Mouse (Mus musculus): Measurements from ENCODE around the gene Asic2. TPM values are rescaled to one million over a fixed set of nuclear protein-coding genes. Genes with fewer than 3 reads are reported as not detected.

Asic2 gene
- polyA plus RNA-seq, 1 experiment = not detected

- Histone ChIP-seq H3K4me3 (ENCODE audit: insufficient read depth, low read length) (no peak overlapping the region), H3K27ac (ENCODE audit: insufficient read depth, low read length) (no peak overlapping the region), H3K4me1 (ENCODE audit: control insufficient read depth, insufficient read depth, low read length) (no peaks in the 10 kb centered on the region)
- no peak for TF ChIP-seq CTCF (IDR thresholded peaks at IDR 0.05; ENCODE audit: borderline replicate concordance, insufficient read depth, low read length)
- TF ChIP-seq POLR2A (IDR thresholded peaks at IDR 0.05; ENCODE audit: low read depth, low read length) = no peak
Measured at GRCm38 (mm10) chr11:81806905-81807659, 161.2 kb downstream of the Asic2 start.

- Histone ChIP-seq H3K4me1 (ENCODE audit: control insufficient read depth, insufficient read depth, low read length) (no peaks in the 10 kb centered on the region), H3K27ac (ENCODE audit: insufficient read depth, low read length) (no peak overlapping the region), H3K4me3 (ENCODE audit: insufficient read depth, low read length) (no peak overlapping the region)
- TF ChIP-seq POLR2A (IDR thresholded peaks at IDR 0.05; ENCODE audit: low read depth, low read length) = no peak
- no peak for TF ChIP-seq CTCF (IDR thresholded peaks at IDR 0.05; ENCODE audit: borderline replicate concordance, insufficient read depth, low read length)
Measured at GRCm38 (mm10) chr11:81803544-81803943, 164.7 kb downstream of the Asic2 start.

- H3K4me3 ChIP-seq (ENCODE audit: insufficient read depth, low read length) = no peak overlapping the region
- no peak for TF ChIP-seq CTCF (IDR thresholded peaks at IDR 0.05; ENCODE audit: borderline replicate concordance, insufficient read depth, low read length)
- TF ChIP-seq POLR2A (IDR thresholded peaks at IDR 0.05; ENCODE audit: low read depth, low read length) = no peak
- no peak overlapping the region for H3K27ac ChIP-seq (ENCODE audit: insufficient read depth, low read length)
- H3K4me1 ChIP-seq (ENCODE audit: control insufficient read depth, insufficient read depth, low read length) = no peaks in the 10 kb centered on the region
Measured at GRCm38 (mm10) chr11:81802614-81803013, 165.6 kb downstream of the Asic2 start.

GRCm38 (mm10) chr11:81800899-81801298 lies 167.4 kb downstream of the Asic2 start:
- Histone ChIP-seq H3K4me1 (ENCODE audit: control insufficient read depth, insufficient read depth, low read length) (no peaks in the 10 kb centered on the region), H3K4me3 (ENCODE audit: insufficient read depth, low read length) (no peak overlapping the region), H3K27ac (ENCODE audit: insufficient read depth, low read length) (no peak overlapping the region)
- TF ChIP-seq POLR2A (IDR thresholded peaks at IDR 0.05; ENCODE audit: low read depth, low read length) (no peak), CTCF (IDR thresholded peaks at IDR 0.05; ENCODE audit: borderline replicate concordance, insufficient read depth, low read length) (no peak)

GRCm38 (mm10) chr11:81793588-81793987 lies 174.7 kb downstream of the Asic2 start:
- Histone ChIP-seq H3K27ac (ENCODE audit: insufficient read depth, low read length) (no peak overlapping the region), H3K4me3 (ENCODE audit: insufficient read depth, low read length) (no peak overlapping the region), H3K4me1 (ENCODE audit: control insufficient read depth, insufficient read depth, low read length) (no peaks in the 10 kb centered on the region)
- TF ChIP-seq CTCF (IDR thresholded peaks at IDR 0.05; ENCODE audit: borderline replicate concordance, insufficient read depth, low read length) (no peak), POLR2A (IDR thresholded peaks at IDR 0.05; ENCODE audit: low read depth, low read length) (no peak)

GRCm38 (mm10) chr11:81791579-81791978 lies 176.7 kb downstream of the Asic2 start:
- no peak overlapping the region for H3K4me3 ChIP-seq (ENCODE audit: insufficient read depth, low read length)
- TF ChIP-seq POLR2A (IDR thresholded peaks at IDR 0.05; ENCODE audit: low read depth, low read length) (no peak), CTCF (IDR thresholded peaks at IDR 0.05; ENCODE audit: borderline replicate concordance, insufficient read depth, low read length) (no peak)
- H3K27ac ChIP-seq (ENCODE audit: insufficient read depth, low read length) = no peak overlapping the region
- H3K4me1 ChIP-seq (ENCODE audit: control insufficient read depth, insufficient read depth, low read length) = no peaks in the 10 kb centered on the region

- Histone ChIP-seq H3K4me1 (ENCODE audit: control insufficient read depth, insufficient read depth, low read length) (no peaks in the 10 kb centered on the region), H3K4me3 (ENCODE audit: insufficient read depth, low read length) (no peak overlapping the region), H3K27ac (ENCODE audit: insufficient read depth, low read length) (no peak overlapping the region)
- no peak for TF ChIP-seq CTCF (IDR thresholded peaks at IDR 0.05; ENCODE audit: borderline replicate concordance, insufficient read depth, low read length)
- TF ChIP-seq POLR2A (IDR thresholded peaks at IDR 0.05; ENCODE audit: low read depth, low read length) = no peak
Measured at GRCm38 (mm10) chr11:81780596-81780995, 187.7 kb downstream of the Asic2 start.

- no peak for TF ChIP-seq CTCF (IDR thresholded peaks at IDR 0.05; ENCODE audit: borderline replicate concordance, insufficient read depth, low read length)
- no peak for TF ChIP-seq POLR2A (IDR thresholded peaks at IDR 0.05; ENCODE audit: low read depth, low read length)
- Histone ChIP-seq H3K4me3 (ENCODE audit: insufficient read depth, low read length) (no peak overlapping the region), H3K27ac (ENCODE audit: insufficient read depth, low read length) (no peak overlapping the region), H3K4me1 (ENCODE audit: control insufficient read depth, insufficient read depth, low read length) (no peaks in the 10 kb centered on the region)
Measured at GRCm38 (mm10) chr11:81779881-81780280, 188.4 kb downstream of the Asic2 start.

GRCm38 (mm10) chr11:81771195-81771895 lies 196.9 kb downstream of the Asic2 start:
- no peaks in the 10 kb centered on the region for H3K4me1 ChIP-seq (ENCODE audit: control insufficient read depth, insufficient read depth, low read length)
- TF ChIP-seq CTCF (IDR thresholded peaks at IDR 0.05; ENCODE audit: borderline replicate concordance, insufficient read depth, low read length) (no peak), POLR2A (IDR thresholded peaks at IDR 0.05; ENCODE audit: low read depth, low read length) (no peak)
- H3K27ac ChIP-seq (ENCODE audit: insufficient read depth, low read length) = no peak overlapping the region
- H3K4me3 ChIP-seq (ENCODE audit: insufficient read depth, low read length) = no peak overlapping the region

GRCm38 (mm10) chr11:81769691-81770260 lies 198.5 kb downstream of the Asic2 start:
- Histone ChIP-seq H3K4me3 (ENCODE audit: insufficient read depth, low read length) (no peak overlapping the region), H3K4me1 (ENCODE audit: control insufficient read depth, insufficient read depth, low read length) (no peaks in the 10 kb centered on the region; the same call in 1 of the 2 replicates), H3K27ac (ENCODE audit: insufficient read depth, low read length) (no peak overlapping the region)
- no peak for TF ChIP-seq POLR2A (IDR thresholded peaks at IDR 0.05; ENCODE audit: low read depth, low read length)
- no peak for TF ChIP-seq CTCF (IDR thresholded peaks at IDR 0.05; ENCODE audit: borderline replicate concordance, insufficient read depth, low read length)

Measured in embryonic fibroblast, embryonic 13.5 days (primary cell).